Mouse (Mus musculus) G1E (cell line): ENCODE results near the gene Srebf2.

Source experiments
- CTCF ChIP-seq: IDR thresholded peaks from 2 replicates; pipeline ENCODE4 v1.5.1; 2012; ENCODE audit warnings: low read depth, low read length, inconsistent platforms, mixed read lengths
- GATA1 ChIP-seq: IDR thresholded peaks from 2 replicates; pipeline ENCODE4 v1.6.1; 2012; ENCODE audit warnings: borderline replicate concordance, low read length, inconsistent platforms, mixed read lengths
- POLR2AphosphoS5 ChIP-seq: IDR thresholded peaks from 2 replicates; pipeline ENCODE4 v1.6.1; 2012; ENCODE audit warnings: low read depth, low read length, inconsistent platforms; ENCODE audit not compliant: insufficient replicate concordance
- TAL1 ChIP-seq: conservative IDR thresholded peaks from 2 replicates; pipeline ENCODE4 v1.6.1; 2012; ENCODE audit warnings: low read depth, low read length, inconsistent platforms, mixed read lengths

DNA sequence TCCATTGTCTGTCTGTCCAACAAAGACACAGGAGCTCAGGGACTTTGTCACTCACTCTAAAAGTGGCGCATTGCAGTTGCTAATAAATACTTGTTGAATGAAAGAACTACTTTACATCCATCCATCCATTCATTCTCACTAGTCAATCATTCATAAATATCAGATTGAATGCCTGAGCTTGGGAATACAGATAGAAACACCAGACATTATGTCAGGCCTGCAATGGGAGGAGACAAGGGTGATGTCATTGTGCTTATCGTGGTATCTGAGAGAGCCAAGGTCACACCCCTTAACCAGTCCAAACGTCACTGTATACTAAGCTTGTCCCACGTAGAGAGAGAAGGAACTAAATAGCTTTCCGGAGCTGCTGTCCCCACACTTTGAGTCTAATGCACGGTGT lies 105.1 kb downstream of the Srebf2 start, which contains the start of gene 1500009C09Rik:
- TF ChIP-seq CTCF = no peak
- no peak for TF ChIP-seq POLR2AphosphoS5
- no peak for TF ChIP-seq TAL1
- no peak for TF ChIP-seq GATA1
